Mouse (Mus musculus) limb, embryonic 10.5 days (tissue): ENCODE results near the gene Tmf1. TPM values are rescaled to one million over a fixed set of nuclear protein-coding genes. Genes with fewer than 3 reads are reported as not detected.

Source experiments
- DNase-seq: peaks from one replicate; pipeline ENCODE4 v3.0.0-alpha.2; 2017; ENCODE audit warnings: low spot score
- H3K27ac ChIP-seq: fragments of 300-500 bp; sonication (generic); 2 replicates; pipeline ENCODE4 v1.5.1; 2016; ENCODE audit warnings: mild to moderate bottlenecking
- H3K27me3 ChIP-seq: fragments of 300-500 bp; sonication (generic); 2 replicates; pipeline ENCODE4 v1.6.1; 2016; ENCODE audit warnings: low read depth, mild to moderate bottlenecking; ENCODE audit not compliant: poor library complexity, severe bottlenecking
- H3K36me3 ChIP-seq: fragments of 300-500 bp; sonication (generic); 2 replicates; pipeline ENCODE4 v1.6.1; 2016; ENCODE audit warnings: mild to moderate bottlenecking, moderate library complexity
- H3K4me1 ChIP-seq: fragments of 300-500 bp; sonication (generic); 2 replicates; pipeline ENCODE4 v1.6.1; 2016
- H3K4me3 ChIP-seq: fragments of 300-500 bp; sonication (generic); 2 replicates; pipeline ENCODE4 v1.5.1; 2016; ENCODE audit warnings: mild to moderate bottlenecking, moderate library complexity
- H3K9me3 ChIP-seq: fragments of 300-500 bp; sonication (generic); replicated peaks from 2 replicates; pipeline ENCODE4 v1.6.1; 2016; ENCODE audit warnings: mild to moderate bottlenecking
- WGBS: fragments of 180-500 bp; shearing (Covaris S2); methylation state at CpG from one replicate; pipeline ENCODE4 v1.1.7; 2016; 5-methylcytosine and 5-hydroxymethylcytosine counted together
- polyA plus RNA-seq: library from polyadenylated mRNA; unstranded; fragments of >200 nt; fragmentation: Nextera tagmentation; extraction: Ambion mirVana; gene quantifications from 2 replicates; pipeline ENCODE4 v1.2.1, GENCODE M21; 2016

Gene Tmf1
- polyA plus RNA-seq, 1 experiment from 2014 or later: 27.8 TPM

GRCm38 (mm10) chr6:97175716-97176115 is 3.2 kb downstream of the Tmf1 start:
- H3K27me3 ChIP-seq: no peaks in the 10 kb centered on the region
- DNase-seq: no peak
- peaks cover 56% of the 10 kb centered on the region for H3K36me3 ChIP-seq
- no peak overlapping the region for H3K4me3 ChIP-seq
- no peaks in the 10 kb centered on the region for H3K9me3 ChIP-seq
- WGBS: 90% methylated on average over 11 of the region's 11 CpGs
- H3K27ac ChIP-seq: no peak overlapping the region
- peaks cover 18% of the 10 kb centered on the region for H3K4me1 ChIP-seq

GRCm38 (mm10) chr6:97150156-97150555 is 28.8 kb downstream of the Tmf1 start:
- peaks cover 13% of the 10 kb centered on the region for H3K36me3 ChIP-seq
- 87% methylated on average over 6 of the region's 6 CpGs for WGBS
- H3K9me3 ChIP-seq: no peaks in the 10 kb centered on the region
- H3K4me1 ChIP-seq: peaks cover 40% of the 10 kb centered on the region
- H3K27ac ChIP-seq: no peak overlapping the region
- no peak for DNase-seq
- H3K4me3 ChIP-seq: no peak overlapping the region
- no peaks in the 10 kb centered on the region for H3K27me3 ChIP-seq

GRCm38 (mm10) chr6:97149721-97150120 is 29.2 kb downstream of the Tmf1 start:
- 90% methylated on average over 2 of the region's 2 CpGs for WGBS
- Histone ChIP-seq H3K27ac (no peak overlapping the region), H3K4me1 (peaks cover 44% of the 10 kb centered on the region), H3K9me3 (no peaks in the 10 kb centered on the region), H3K36me3 (peaks cover 13% of the 10 kb centered on the region), H3K27me3 (no peaks in the 10 kb centered on the region), H3K4me3 (no peak overlapping the region)
- no peak for DNase-seq

GRCm38 (mm10) chr6:97148383-97149251 is 30.3 kb downstream of the Tmf1 start, which contains the start of gene Eogt:
Gene Eogt (minus strand): TSS chr6:97149182.
- H3K4me3 ChIP-seq: peak within 1 kb of the TSS; percentile 82
- H3K27ac ChIP-seq: peak within 1 kb of the TSS; percentile 95
- H3K9me3 ChIP-seq: no peaks in the 10 kb centered on the region
- DNase-seq: peak; percentile 81
- H3K27me3 ChIP-seq: no peaks in the 10 kb centered on the region
- WGBS: under 1% methylated on average over 51 of the region's 56 CpGs
- peaks cover 9% of the 10 kb centered on the region for H3K36me3 ChIP-seq
- H3K4me1 ChIP-seq: peaks cover 52% of the 10 kb centered on the region

DNA sequence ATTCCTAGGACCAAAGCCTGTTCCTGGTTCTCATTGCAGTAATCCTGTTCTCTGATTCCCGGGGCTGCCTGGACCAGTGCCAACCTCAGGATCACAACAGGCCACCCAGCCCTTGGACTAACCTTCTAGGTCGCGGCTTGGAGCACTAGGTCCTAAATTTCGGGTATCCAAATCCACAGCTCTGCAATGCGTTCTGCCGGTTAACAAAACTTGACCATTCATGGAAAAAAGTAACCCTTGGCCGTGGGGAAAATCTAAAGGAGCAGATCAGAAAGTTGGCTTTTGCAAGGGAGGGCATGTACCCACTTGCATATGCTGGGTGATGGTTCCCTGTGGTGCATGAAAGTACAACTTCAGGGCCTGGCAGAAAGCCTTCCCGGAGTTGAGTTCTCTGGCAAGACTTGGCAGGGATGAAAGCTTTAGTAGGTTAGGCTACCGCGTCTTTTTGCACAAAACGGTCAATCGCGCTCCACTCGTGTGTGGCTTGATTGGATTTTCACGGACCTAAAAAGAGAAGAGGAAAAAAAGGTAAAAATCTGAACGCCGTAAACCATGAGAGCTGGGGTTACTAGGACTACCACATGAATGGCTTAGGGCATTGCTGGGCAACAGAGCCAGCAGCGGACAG is 31.1 kb downstream of the Tmf1 start:
- Histone ChIP-seq H3K9me3 (no peaks in the 10 kb centered on the region), H3K36me3 (peaks cover 11% of the 10 kb centered on the region; the same call in 1 of the 2 replicates), H3K27ac (peak overlapping the region; percentile 95), H3K4me1 (peaks cover 52% of the 10 kb centered on the region), H3K4me3 (peak overlapping the region; percentile 82), H3K27me3 (no peaks in the 10 kb centered on the region)
- WGBS: 20% methylated on average over 18 of the region's 18 CpGs
- peak; percentile 50 for DNase-seq

DNA sequence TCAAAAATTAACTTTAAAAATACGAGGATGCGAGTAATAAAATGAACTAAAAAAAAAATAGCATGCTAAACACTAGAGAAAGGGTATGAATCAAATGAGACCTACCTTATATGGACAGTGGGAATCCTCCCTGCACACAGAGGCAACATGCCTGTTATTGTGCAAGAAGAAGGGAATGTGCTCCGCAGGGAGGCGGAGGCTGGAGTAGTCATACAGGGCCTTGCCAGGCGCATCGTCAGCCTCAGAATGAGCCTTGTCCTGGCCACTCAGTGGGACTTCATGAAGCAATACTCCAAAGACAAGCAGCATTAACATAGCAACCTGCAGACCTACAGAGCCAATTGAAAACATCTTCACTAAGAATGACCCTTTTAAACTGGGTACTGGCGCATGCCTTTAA is 33.8 kb downstream of the Tmf1 start:
- 86% methylated on average over 7 of the region's 7 CpGs for WGBS
- Histone ChIP-seq H3K27ac (peak overlapping the region; percentile 61; the same call in 1 of the 2 replicates), H3K4me3 (no peak overlapping the region; the same call in 1 of the 2 replicates), H3K36me3 (peaks cover 28% of the 10 kb centered on the region), H3K27me3 (no peaks in the 10 kb centered on the region), H3K9me3 (no peaks in the 10 kb centered on the region), H3K4me1 (peaks cover 52% of the 10 kb centered on the region)
- DNase-seq: no peak

GRCm38 (mm10) chr6:97144359-97144758 is 34.6 kb downstream of the Tmf1 start:
- Histone ChIP-seq H3K27ac (peak overlapping the region; percentile 68), H3K27me3 (no peaks in the 10 kb centered on the region), H3K36me3 (peaks cover 36% of the 10 kb centered on the region), H3K4me1 (peaks cover 50% of the 10 kb centered on the region), H3K9me3 (no peaks in the 10 kb centered on the region), H3K4me3 (no peak overlapping the region)
- WGBS: 19% methylated on average over 7 of the region's 7 CpGs
- DNase-seq: peak; percentile 51

GRCm38 (mm10) chr6:97142611-97143010 is 36.3 kb downstream of the Tmf1 start:
- Histone ChIP-seq H3K36me3 (peaks cover 43% of the 10 kb centered on the region), H3K4me1 (peaks cover 32% of the 10 kb centered on the region), H3K27ac (no peak overlapping the region), H3K4me3 (no peak overlapping the region), H3K9me3 (no peaks in the 10 kb centered on the region), H3K27me3 (no peaks in the 10 kb centered on the region)
- no peak for DNase-seq
- 87% methylated on average over 8 of the region's 8 CpGs for WGBS

GRCm38 (mm10) chr6:97141811-97142210 is 37.1 kb downstream of the Tmf1 start:
- WGBS: 89% methylated on average over 7 of the region's 7 CpGs
- DNase-seq: peak; percentile 12
- no peaks in the 10 kb centered on the region for H3K27me3 ChIP-seq

GRCm38 (mm10) chr6:97132707-97133303 is 46.1 kb downstream of the Tmf1 start:
- H3K36me3 ChIP-seq: peaks cover 50% of the 10 kb centered on the region
- WGBS: 90% methylated on average over 5 of the region's 5 CpGs
- H3K4me1 ChIP-seq: no peaks in the 10 kb centered on the region
- H3K27me3 ChIP-seq: no peaks in the 10 kb centered on the region
- peak; percentile 19 for DNase-seq
- H3K9me3 ChIP-seq: no peaks in the 10 kb centered on the region
- no peak overlapping the region for H3K4me3 ChIP-seq
- no peak overlapping the region for H3K27ac ChIP-seq

More at GRCm38 (mm10) chr6:97141811-97142210, 37.1 kb downstream of the Tmf1 start:
- no peaks in the 10 kb centered on the region for H3K9me3 ChIP-seq
- H3K27ac ChIP-seq: no peak overlapping the region
- no peak overlapping the region for H3K4me3 ChIP-seq
- H3K36me3 ChIP-seq: peaks cover 43% of the 10 kb centered on the region
- peaks cover 24% of the 10 kb centered on the region for H3K4me1 ChIP-seq

GRCm38 (mm10) chr6:97131808-97132207 is 47.1 kb downstream of the Tmf1 start:
- DNase-seq: peak; percentile 23
- H3K36me3 ChIP-seq: peaks cover 50% of the 10 kb centered on the region
- 30% methylated on average over 4 of the region's 4 CpGs for WGBS

GRCm38 (mm10) chr6:97130979-97131378 is 47.9 kb downstream of the Tmf1 start:
- Histone ChIP-seq H3K4me1 (no peaks in the 10 kb centered on the region), H3K27me3 (no peaks in the 10 kb centered on the region), H3K27ac (no peak overlapping the region), H3K9me3 (no peaks in the 10 kb centered on the region), H3K4me3 (no peak overlapping the region), H3K36me3 (peaks cover 46% of the 10 kb centered on the region)
- DNase-seq: peak; percentile 29
- 78% methylated on average over 5 of the region's 5 CpGs for WGBS

More at GRCm38 (mm10) chr6:97131808-97132207, 47.1 kb downstream of the Tmf1 start:
- no peaks in the 10 kb centered on the region for H3K4me1 ChIP-seq
- no peaks in the 10 kb centered on the region for H3K27me3 ChIP-seq
- H3K4me3 ChIP-seq: no peak overlapping the region
- no peaks in the 10 kb centered on the region for H3K9me3 ChIP-seq
- H3K27ac ChIP-seq: no peak overlapping the region
